Mouse (Mus musculus) kidney, postnatal 0 days (tissue): ENCODE results near the gene Dgke. TPM values are rescaled to one million over a fixed set of nuclear protein-coding genes. Genes with fewer than 3 reads are reported as not detected.
"Not testable (repeated sequence)": the region's sequence is repeated elsewhere in the genome, so short reads cannot be mapped to it uniquely, and the experiment has no call there.

ENCODE experiments used
- ATAC-seq: fragments of 200-750 bp; cut with Nextera tagmentation; replicated peaks from 2 replicates; pipeline ENCODE4 v1.8.0; 2017; ENCODE audit warnings: low read depth, moderate number of reproducible peaks, moderate TSS enrichment, moderate library complexity; ENCODE audit not compliant: low FRiP score
- DNase-seq: peaks from one replicate; pipeline ENCODE4 v3.0.0-alpha.2; 2016; ENCODE audit warnings: low spot score
- H3K27ac ChIP-seq: fragments of 300-500 bp; sonication (generic); 2 replicates; pipeline ENCODE4 v1.5.1; 2014; ENCODE audit warnings: mild to moderate bottlenecking
- H3K27me3 ChIP-seq: fragments of 300-500 bp; sonication (generic); 2 replicates; pipeline ENCODE4 v1.6.1; 2014; ENCODE audit warnings: low read length, mixed read lengths; ENCODE audit not compliant: insufficient read depth
- H3K36me3 ChIP-seq: fragments of 300-500 bp; sonication (generic); 2 replicates; pipeline ENCODE4 v1.6.1; 2014; ENCODE audit warnings: low read length, mixed read lengths; ENCODE audit not compliant: insufficient read depth
- H3K4me1 ChIP-seq: fragments of 300-500 bp; sonication (generic); replicated peaks from 2 replicates; pipeline ENCODE4 v1.6.1; 2014; ENCODE audit warnings: antibody characterized with exemption, low read length, mixed read lengths; ENCODE audit not compliant: insufficient read depth
- H3K4me2 ChIP-seq: fragments of 300-500 bp; sonication (generic); 2 replicates; pipeline ENCODE4 v1.6.1; 2014; ENCODE audit warnings: mild to moderate bottlenecking, low read length, moderate library complexity, mixed read lengths
- H3K4me3 ChIP-seq: fragments of 300-500 bp; sonication (generic); replicated peaks from 2 replicates; pipeline ENCODE4 v1.5.1; 2014; ENCODE audit warnings: low read depth, low read length
- H3K9ac ChIP-seq: fragments of 300-500 bp; sonication (generic); 2 replicates; pipeline ENCODE4 v1.6.1; 2014; ENCODE audit warnings: low read depth, low read length
- H3K9me3 ChIP-seq: fragments of 300-500 bp; sonication (generic); replicated peaks from 2 replicates; pipeline ENCODE4 v1.6.1; 2016; ENCODE audit warnings: low read length, inconsistent platforms, mixed read lengths
- CTCF ChIP-seq: IDR thresholded peaks from 2 replicates; pipeline ENCODE4 v1.5.1; 2016; ENCODE audit warnings: antibody characterized with exemption, low read depth, mild to moderate bottlenecking, moderate library complexity
- WGBS: fragments of 180-500 bp; shearing (Covaris S2); extraction: QIAGEN DNeasy Blood & Tissue Kit; methylation state at CpG from one replicate; pipeline ENCODE4 v1.1.7; 2014; 5-methylcytosine and 5-hydroxymethylcytosine counted together
- polyA plus RNA-seq: library from polyadenylated mRNA; unstranded; fragments of >200 nt; fragmentation: Nextera tagmentation; extraction: Ambion mirVana; gene quantifications from 2 replicates; pipeline ENCODE4 v1.2.1, GENCODE M21; 2015

Dgke gene
- polyA plus RNA-seq, 1 experiment from 2014 or later, result 2.6 TPM

- no peak overlapping the region for H3K4me2 ChIP-seq
- peaks cover 28% of the 10 kb centered on the region for H3K36me3 ChIP-seq
- no peaks in the 10 kb centered on the region for H3K27me3 ChIP-seq
- 94% methylated on average over 7 of the region's 7 CpGs for WGBS
- DNase-seq (no peak), ATAC-seq (no peak)
- H3K4me1 ChIP-seq, result no peaks in the 10 kb centered on the region
- H3K9ac ChIP-seq, result no peak overlapping the region
- H3K4me3 ChIP-seq, result no peak overlapping the region
- no peak overlapping the region for H3K27ac ChIP-seq
- no peak for TF ChIP-seq CTCF
- no peaks in the 10 kb centered on the region for H3K9me3 ChIP-seq
Measured at GRCm38 (mm10) chr11:89043046-89043445, 23.6 kb downstream of the Dgke start.

- DNase-seq, result not testable (repeated sequence)
- WGBS, result 87% methylated on average over 6 of the region's 7 CpGs
Measured at GRCm38 (mm10) chr11:89041073-89041472, 25.6 kb downstream of the Dgke start.

GRCm38 (mm10) chr11:89039325-89039724, 27.3 kb downstream of the Dgke start:
- H3K4me2 ChIP-seq, result no peak overlapping the region

More at GRCm38 (mm10) chr11:89041073-89041472, 25.6 kb downstream of the Dgke start:
- H3K9ac ChIP-seq, H3K9me3 ChIP-seq, H3K27me3 ChIP-seq, H3K27ac ChIP-seq, H3K4me3 ChIP-seq, ATAC-seq, H3K4me1 ChIP-seq, H3K4me2 ChIP-seq: not testable (repeated sequence)
- peaks cover 19% of the 10 kb centered on the region for H3K36me3 ChIP-seq

GRCm38 (mm10) chr11:89038496-89038895, 28.2 kb downstream of the Dgke start:
- Histone ChIP-seq H3K9me3 (no peaks in the 10 kb centered on the region), H3K36me3 (peaks cover 11% of the 10 kb centered on the region), H3K27me3 (no peaks in the 10 kb centered on the region), H3K4me1 (no peaks in the 10 kb centered on the region), H3K9ac (no peak overlapping the region), H3K27ac (no peak overlapping the region), H3K4me3 (no peak overlapping the region), H3K4me2 (no peak overlapping the region)
- 84% methylated on average over 6 of the region's 6 CpGs for WGBS
- no peak for DNase-seq
- TF ChIP-seq CTCF, result no peak
- ATAC-seq, result no peak

More at GRCm38 (mm10) chr11:89039325-89039724, 27.3 kb downstream of the Dgke start:
- Histone ChIP-seq H3K4me1 (no peaks in the 10 kb centered on the region), H3K9me3 (no peaks in the 10 kb centered on the region), H3K9ac (no peak overlapping the region), H3K36me3 (peaks cover 12% of the 10 kb centered on the region), H3K27ac (no peak overlapping the region), H3K4me3 (no peak overlapping the region), H3K27me3 (no peaks in the 10 kb centered on the region)
- no peak; the same call in 1 of the 2 replicates for ATAC-seq
- peak; percentile 62 for DNase-seq
- TF ChIP-seq CTCF, result peak; percentile 88
- WGBS, result 39% methylated on average over 3 of the region's 3 CpGs

GRCm38 (mm10) chr11:89035552-89035951, 31.1 kb downstream of the Dgke start:
- Histone ChIP-seq H3K27ac (no peak overlapping the region), H3K9ac (no peak overlapping the region), H3K9me3 (no peaks in the 10 kb centered on the region), H3K4me2 (no peak overlapping the region), H3K36me3 (peaks cover 8% of the 10 kb centered on the region; the same call in 1 of the 2 replicates), H3K27me3 (no peaks in the 10 kb centered on the region), H3K4me3 (no peak overlapping the region), H3K4me1 (no peaks in the 10 kb centered on the region)
- DNase-seq (no peak), ATAC-seq (no peak)
- 72% methylated on average over 3 of the region's 3 CpGs for WGBS
- no peak for TF ChIP-seq CTCF

- Histone ChIP-seq H3K9me3 (no peaks in the 10 kb centered on the region), H3K4me3 (no peak overlapping the region), H3K27ac (no peak overlapping the region), H3K4me2 (no peak overlapping the region), H3K4me1 (no peaks in the 10 kb centered on the region), H3K36me3 (no peaks in the 10 kb centered on the region), H3K9ac (no peak overlapping the region), H3K27me3 (no peaks in the 10 kb centered on the region)
- no peak for ATAC-seq
- DNase-seq, result no peak
- TF ChIP-seq CTCF, result peak; percentile 42
Measured at GRCm38 (mm10) chr11:89034592-89034991, 32.1 kb downstream of the Dgke start.

GRCm38 (mm10) chr11:89031189-89031588, 35.5 kb downstream of the Dgke start:
- 31% methylated on average over 1 of the region's 1 CpGs for WGBS
- no peak overlapping the region for H3K4me2 ChIP-seq
- no peak overlapping the region for H3K4me3 ChIP-seq
- no peaks in the 10 kb centered on the region for H3K36me3 ChIP-seq
- DNase-seq, result no peak
- no peaks in the 10 kb centered on the region for H3K4me1 ChIP-seq
- no peak for ATAC-seq
- no peak overlapping the region for H3K9ac ChIP-seq
- H3K9me3 ChIP-seq, result no peaks in the 10 kb centered on the region
- no peak overlapping the region for H3K27ac ChIP-seq
- H3K27me3 ChIP-seq, result no peaks in the 10 kb centered on the region
- no peak for TF ChIP-seq CTCF
